Mouse (Mus musculus): Measurements from ENCODE around the gene Ppp2r1a.

Gene Ppp2r1a

GRCm38 (mm10) chr17:20944985-20945891, at the start of gene Ppp2r1a:
Ppp2r1a (plus strand) TSS chr17:20945311.
- peak; percentile 93 for DNase-seq (ENCODE audit: low spot score)

GRCm38 (mm10) chr17:20904991-20905390, 40.1 kb upstream of the Ppp2r1a start, which contains the start of gene Vmn1r231:
Vmn1r231 (minus strand) TSS chr17:20905091.
- no peak for DNase-seq (ENCODE audit: low spot score)

- no peak for DNase-seq (ENCODE audit: low spot score)
Observed at GRCm38 (mm10) chr17:20919614-20920013, 25.5 kb upstream of the Ppp2r1a start, which contains the start of gene Vmn1r232. Vmn1r232 (minus strand) TSS chr17:20919714.

GRCm38 (mm10) chr17:20944226-20944625, 885 bp upstream of the Ppp2r1a start:
- DNase-seq (ENCODE audit: low spot score): no peak

- DNase-seq (ENCODE audit: low spot score): peak; percentile 10
Observed at GRCm38 (mm10) chr17:20946026-20946565, 985 bp downstream of the Ppp2r1a start.

GRCm38 (mm10) chr17:20946636-20947035, 1.5 kb downstream of the Ppp2r1a start:
- no peak for DNase-seq (ENCODE audit: low spot score)

- DNase-seq (ENCODE audit: low spot score): no peak
Observed at GRCm38 (mm10) chr17:20960386-20960785, 15.3 kb downstream of the Ppp2r1a start.

GRCm38 (mm10) chr17:20965421-20965820, 20.3 kb downstream of the Ppp2r1a start:
- no peak for DNase-seq (ENCODE audit: low spot score)

GRCm38 (mm10) chr17:20966681-20967080, 21.6 kb downstream of the Ppp2r1a start:
- no peak for DNase-seq (ENCODE audit: low spot score)

- no peak for DNase-seq (ENCODE audit: low spot score)
Observed at GRCm38 (mm10) chr17:20993716-20994115, 48.6 kb downstream of the Ppp2r1a start.

- no peak for DNase-seq (ENCODE audit: low spot score)
Observed at GRCm38 (mm10) chr17:20996364-20996763, 51.3 kb downstream of the Ppp2r1a start, which contains the start of gene Vmn1r233. Vmn1r233 (minus strand) TSS chr17:20996464.

GRCm38 (mm10) chr17:21008382-21009331, 63.5 kb downstream of the Ppp2r1a start, which contains the start of gene Zfp160:
Zfp160 (plus strand) TSS chr17:21008903.
- peak; percentile 72 for DNase-seq (ENCODE audit: low spot score)

- no peak for DNase-seq (ENCODE audit: low spot score)
Observed at GRCm38 (mm10) chr17:21009726-21010125, 64.6 kb downstream of the Ppp2r1a start.
